Mouse (Mus musculus) megakaryocyte-erythroid progenitor cell, adult 5 weeks (primary cell): Measurements from ENCODE around the gene Cfd. TPM values are rescaled to one million over a fixed set of nuclear protein-coding genes. Genes with fewer than 3 reads are reported as not detected.

Source experiments
- polyA plus RNA-seq: library from polyadenylated mRNA; stranded (reverse); fragments of >175 nt; gene quantifications from 2 replicates; pipeline ENCODE4 v1.2.3, GENCODE M21; 2012

The Cfd gene
- 0.94 and 1.3 TPM in 2 replicates for polyA plus RNA-seq

GRCm38 (mm10) chr10:79890670-79891069 is at the start of gene Cfd:
Gene Cfd (plus strand): TSS chr10:79890853.

GRCm38 (mm10) chr10:79853860-79854795 is 36.5 kb upstream of the Cfd start, which contains the start of gene Ptbp1:
Gene Ptbp1 (plus strand): TSS chr10:79854427.

GRCm38 (mm10) chr10:79874290-79874862 is 16.3 kb upstream of the Cfd start, which contains the start of the genes Prtn3 and Plppr3:
Gene Prtn3 (plus strand): TSS chr10:79874476.
Gene Plppr3 (minus strand): TSS chr10:79874634.

GRCm38 (mm10) chr10:79886054-79886453 is 4.6 kb upstream of the Cfd start, which contains the start of gene Elane:
Gene Elane (plus strand): TSS chr10:79886247.

GRCm38 (mm10) chr10:79908167-79909091 is 17.8 kb downstream of the Cfd start, which contains the start of gene Med16:
Gene Med16 (minus strand): TSS chr10:79908923.

GRCm38 (mm10) chr10:79910556-79910955 is 19.9 kb downstream of the Cfd start, which contains the start of gene Gm26602:
Gene Gm26602 (plus strand): TSS chr10:79910856.

GRCm38 (mm10) chr10:79916808-79917531 is 26.3 kb downstream of the Cfd start, which contains the start of gene Kiss1r:
Gene Kiss1r (plus strand): TSS chr10:79916971.

GRCm38 (mm10) chr10:79920958-79921535 is 30.4 kb downstream of the Cfd start, which contains the start of gene R3hdm4:
Gene R3hdm4 (minus strand): TSS chr10:79921208.

GRCm38 (mm10) chr10:79926491-79927323 is 36.1 kb downstream of the Cfd start, which contains the start of gene Arid3a:
Gene Arid3a (plus strand): TSS chr10:79927043.

Other genes starting within 250 kb of the Cfd start
- not detected in 2 replicates for gene Odf3l2, start 245.1 kb upstream of the Cfd start, polyA plus RNA-seq
- gene Madcam1, start 226.3 kb upstream of the Cfd start, polyA plus RNA-seq: 0.12 and 0.15 TPM in 2 replicates
- 116 and 132 TPM in 2 replicates for gene Tpgs1, start 221.5 kb upstream of the Cfd start, polyA plus RNA-seq
- 250 and 260 TPM in 2 replicates for gene Cdc34, start 208.7 kb upstream of the Cfd start, polyA plus RNA-seq
- 1.2 and 1.3 TPM in 2 replicates for gene Gzmm, start 201.8 kb upstream of the Cfd start, polyA plus RNA-seq
- gene Bsg, start 186.4 kb upstream of the Cfd start, polyA plus RNA-seq: 829 and 893 TPM in 2 replicates
- 1.00 and 1.2 TPM in 2 replicates for gene Hcn2, start 174.2 kb upstream of the Cfd start, polyA plus RNA-seq
- gene Polrmt, start 144.3 kb upstream of the Cfd start, polyA plus RNA-seq: 34.1 and 38.0 TPM in 2 replicates
- gene Fgf22, start 135.8 kb upstream of the Cfd start, polyA plus RNA-seq: not detected in 2 replicates
- gene Rnf126, start 123.9 kb upstream of the Cfd start, polyA plus RNA-seq: 324 and 356 TPM in 2 replicates
- 4.6 and 5.4 TPM in 2 replicates for gene Fstl3, start 113.6 kb upstream of the Cfd start, polyA plus RNA-seq
- gene Prss57, start 99.9 kb upstream of the Cfd start, polyA plus RNA-seq: 34.9 and 51.7 TPM in 2 replicates
- 290 and 348 TPM in 2 replicates for gene Palm, start 97.3 kb upstream of the Cfd start, polyA plus RNA-seq
- gene Misp, start 69.9 kb upstream of the Cfd start, polyA plus RNA-seq: 0.04 and 0.30 TPM in 2 replicates
- 1,442 and 1,522 TPM in 2 replicates for gene Ptbp1, start 36.4 kb upstream of the Cfd start, polyA plus RNA-seq
- gene Prtn3, start 16.4 kb upstream of the Cfd start, polyA plus RNA-seq: 5,178 and 10,445 TPM in 2 replicates
- 288 and 339 TPM in 2 replicates for gene Plppr3, start 16.2 kb upstream of the Cfd start, polyA plus RNA-seq
- gene Elane, start 4.6 kb upstream of the Cfd start, polyA plus RNA-seq: 4,000 and 7,851 TPM in 2 replicates
- gene Med16, start 18.1 kb downstream of the Cfd start, polyA plus RNA-seq: 69.1 and 76.6 TPM in 2 replicates
- 2.1 TPM in 1 of 2 replicates, not detected in the other for gene Gm26602, start 20.0 kb downstream of the Cfd start, polyA plus RNA-seq
- 0.41 and 0.64 TPM in 2 replicates for gene Kiss1r, start 26.1 kb downstream of the Cfd start, polyA plus RNA-seq
- 230 and 265 TPM in 2 replicates for gene R3hdm4, start 30.4 kb downstream of the Cfd start, polyA plus RNA-seq
- gene Arid3a, start 36.2 kb downstream of the Cfd start, polyA plus RNA-seq: 94.7 and 145 TPM in 2 replicates
- 54.4 and 61.7 TPM in 2 replicates for gene Wdr18, start 69.3 kb downstream of the Cfd start, polyA plus RNA-seq
- gene Grin3b, start 79.9 kb downstream of the Cfd start, polyA plus RNA-seq: 0.09 and 0.12 TPM in 2 replicates
- gene Tmem259, start 93.5 kb downstream of the Cfd start, polyA plus RNA-seq: 378 and 414 TPM in 2 replicates
- gene Cnn2, start 97.7 kb downstream of the Cfd start, polyA plus RNA-seq: 245 and 295 TPM in 2 replicates
- gene Abca7, start 105.6 kb downstream of the Cfd start, polyA plus RNA-seq: 54.4 and 60.8 TPM in 2 replicates
- gene Arhgap45, start 125.8 kb downstream of the Cfd start, polyA plus RNA-seq: 397 and 427 TPM in 2 replicates
- 217 and 273 TPM in 2 replicates for gene Polr2e, start 148.9 kb downstream of the Cfd start, polyA plus RNA-seq
- 1,103 and 1,136 TPM in 2 replicates for gene Gpx4, start 156.3 kb downstream of the Cfd start, polyA plus RNA-seq
- gene Sbno2, start 214.7 kb downstream of the Cfd start, polyA plus RNA-seq: 77.6 and 78.0 TPM in 2 replicates
- 176 and 185 TPM in 2 replicates for gene Stk11, start 224.9 kb downstream of the Cfd start, polyA plus RNA-seq
- gene Atp5d, start 247.8 kb downstream of the Cfd start, polyA plus RNA-seq: 1,245 and 1,266 TPM in 2 replicates
- gene Cbarp, start 250.0 kb downstream of the Cfd start, polyA plus RNA-seq: 32.3 and 53.4 TPM in 2 replicates